Mouse (Mus musculus): ENCODE results near the gene Hoxa7. TPM values are rescaled to one million over a fixed set of nuclear protein-coding genes. Genes with fewer than 3 reads are reported as not detected.
A peak's percentile ranks its signal among the peaks of the same experiment; 100 is the strongest.

Hoxa7 gene
- polyA plus RNA-seq, 2 experiments = 10.1 to 15.8 TPM

- Histone ChIP-seq H3K4me1 (ENCODE audit: control insufficient read depth, insufficient read depth, low read length) (peaks cover 43% of the 10 kb centered on the region), H3K4me2 (replicated peaks; ENCODE audit: low read depth, low read length, severe bottlenecking) (peak overlapping the region; percentile 96; the same call in 1 of the 2 replicates), H3K36me3 (ENCODE audit: control insufficient read depth, insufficient read depth, low read length) (peaks cover 6% of the 10 kb centered on the region; the same call in 1 of the 2 replicates), H3K9me3 (ENCODE audit: control insufficient read depth, low read length) (no peaks in the 10 kb centered on the region), H3K4me3 (replicated peaks; ENCODE audit: low read length) (peak overlapping the region; percentile 65), H3K27me3 (ENCODE audit: control insufficient read depth, insufficient read depth, low read length) (peaks cover 23% of the 10 kb centered on the region), H3K9ac (ENCODE audit: low read depth, low read length, severe bottlenecking) (peak overlapping the region; percentile 71; the same call in 1 of the 2 replicates), H3K27ac (replicated peaks; ENCODE audit: low read depth, low read length) (no peak overlapping the region)
- no peak for ATAC-seq (ENCODE audit: low FRiP score, low read depth)
- 22% methylated on average over 14 of the region's 14 CpGs for WGBS
- no peak for TF ChIP-seq POLR2A (IDR thresholded peaks at IDR 0.05; ENCODE audit: borderline replicate concordance, extremely low read depth, insufficient read depth, insufficient read length)
- no peak for DNase-seq (ENCODE audit: low spot score)
These were observed 2.9 kb downstream of the Hoxa7 start for GRCm38 (mm10) chr6:52218643-52219215.

- Histone ChIP-seq H3K27ac (replicated peaks; ENCODE audit: low read depth, low read length) (peak overlapping the region; percentile 89), H3K4me3 (replicated peaks; ENCODE audit: low read length) (peak overlapping the region; percentile 65), H3K4me1 (ENCODE audit: control insufficient read depth, insufficient read depth, low read length) (peaks cover 45% of the 10 kb centered on the region), H3K9me3 (ENCODE audit: control insufficient read depth, low read length) (no peaks in the 10 kb centered on the region), H3K36me3 (ENCODE audit: control insufficient read depth, insufficient read depth, low read length) (no peaks in the 10 kb centered on the region), H3K27me3 (ENCODE audit: control insufficient read depth, insufficient read depth, low read length) (peaks cover 23% of the 10 kb centered on the region), H3K4me2 (replicated peaks; ENCODE audit: low read depth, low read length, severe bottlenecking) (peak overlapping the region; percentile 96), H3K9ac (ENCODE audit: low read depth, low read length, severe bottlenecking) (peak overlapping the region; percentile 71)
- DNase-seq (ENCODE audit: low spot score) = peak; percentile 59
- TF ChIP-seq POLR2A (IDR thresholded peaks at IDR 0.05; ENCODE audit: borderline replicate concordance, extremely low read depth, insufficient read depth, insufficient read length) = no peak
- ATAC-seq (ENCODE audit: low FRiP score, low read depth) = no peak
- 11% methylated on average over 23 of the region's 23 CpGs for WGBS
These were observed 3.6 kb downstream of the Hoxa7 start for GRCm38 (mm10) chr6:52217895-52218642.

GRCm38 (mm10) chr6:52217459-52217768, 4.2 kb downstream of the Hoxa7 start:
- 2% methylated on average over 24 of the region's 25 CpGs for WGBS
- Histone ChIP-seq H3K4me1 (ENCODE audit: control insufficient read depth, insufficient read depth, low read length) (peaks cover 45% of the 10 kb centered on the region), H3K4me3 (replicated peaks; ENCODE audit: low read length) (peak overlapping the region; percentile 65), H3K9me3 (ENCODE audit: control insufficient read depth, low read length) (no peaks in the 10 kb centered on the region), H3K27me3 (ENCODE audit: control insufficient read depth, insufficient read depth, low read length) (peaks cover 23% of the 10 kb centered on the region), H3K9ac (ENCODE audit: low read depth, low read length, severe bottlenecking) (peak overlapping the region; percentile 71), H3K4me2 (replicated peaks; ENCODE audit: low read depth, low read length, severe bottlenecking) (peak overlapping the region; percentile 96), H3K36me3 (ENCODE audit: control insufficient read depth, insufficient read depth, low read length) (no peaks in the 10 kb centered on the region), H3K27ac (replicated peaks; ENCODE audit: low read depth, low read length) (peak overlapping the region; percentile 89)
- peak; percentile 73 for ATAC-seq (ENCODE audit: low FRiP score, low read depth)
- TF ChIP-seq POLR2A (IDR thresholded peaks at IDR 0.05; ENCODE audit: borderline replicate concordance, extremely low read depth, insufficient read depth, insufficient read length) = 0 out of 2 replicates have a peak, but pooled peaks have one; percentile 59
- peak; percentile 91 for DNase-seq (ENCODE audit: low spot score)

GRCm38 (mm10) chr6:52216691-52217458, 4.8 kb downstream of the Hoxa7 start:
- Histone ChIP-seq H3K4me3 (replicated peaks; ENCODE audit: low read length) (peak overlapping the region; percentile 65), H3K9ac (ENCODE audit: low read depth, low read length, severe bottlenecking) (peak overlapping the region; percentile 71), H3K4me2 (replicated peaks; ENCODE audit: low read depth, low read length, severe bottlenecking) (peak overlapping the region; percentile 96), H3K9me3 (ENCODE audit: control insufficient read depth, low read length) (no peaks in the 10 kb centered on the region), H3K4me1 (ENCODE audit: control insufficient read depth, insufficient read depth, low read length) (peaks cover 42% of the 10 kb centered on the region), H3K27ac (replicated peaks; ENCODE audit: low read depth, low read length) (peak overlapping the region; percentile 89), H3K27me3 (ENCODE audit: control insufficient read depth, insufficient read depth, low read length) (peaks cover 23% of the 10 kb centered on the region), H3K36me3 (ENCODE audit: control insufficient read depth, insufficient read depth, low read length) (no peaks in the 10 kb centered on the region)
- no peak for TF ChIP-seq POLR2A (IDR thresholded peaks at IDR 0.05; ENCODE audit: borderline replicate concordance, extremely low read depth, insufficient read depth, insufficient read length)
- 0% methylated on average over 54 of the region's 60 CpGs for WGBS
- DNase-seq (ENCODE audit: low spot score) = peak; percentile 66
- no peak for ATAC-seq (ENCODE audit: low FRiP score, low read depth)
